Mouse (Mus musculus): Measurements from ENCODE around the gene Stx1a.

DNA sequence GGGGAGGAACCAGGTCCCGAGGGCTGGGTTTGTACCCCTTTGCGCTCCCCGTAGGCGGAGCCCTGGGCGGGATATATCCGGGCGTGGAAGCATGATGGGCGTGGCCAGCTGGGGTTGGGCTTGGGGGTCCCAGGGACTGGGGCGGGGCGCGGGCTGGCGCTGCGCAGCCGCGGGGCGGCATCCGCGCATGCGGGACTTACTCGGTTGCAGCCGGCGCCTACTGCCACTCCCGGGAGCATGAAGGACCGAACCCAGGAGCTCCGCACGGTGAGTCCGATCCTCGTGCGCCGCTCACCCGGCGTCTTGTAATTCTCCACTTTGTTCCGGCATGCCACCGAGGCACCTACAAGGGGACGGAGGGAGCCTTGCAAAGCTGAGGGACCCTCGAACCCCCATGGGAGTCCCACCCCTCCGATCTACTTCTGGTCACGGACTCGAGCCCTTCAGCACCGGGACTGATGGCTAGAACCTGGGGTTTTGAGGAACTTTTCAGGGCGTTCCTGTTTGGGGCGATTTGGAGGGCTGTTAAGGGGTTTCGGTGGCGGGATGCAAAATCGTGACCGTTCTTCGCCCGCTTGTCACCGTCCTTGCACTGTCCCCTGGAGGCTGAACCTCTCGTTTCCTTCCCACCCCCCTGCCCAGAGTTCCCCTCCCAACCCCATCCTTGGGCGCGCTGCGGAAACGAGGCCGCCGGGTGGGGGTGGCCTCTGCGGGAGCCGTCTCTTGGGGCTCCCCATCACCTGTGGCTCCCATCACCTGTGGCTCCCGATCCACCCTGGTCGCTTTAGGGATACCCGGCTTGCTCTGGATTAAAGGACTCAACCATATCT, at the start of gene Stx1a:
- TF ChIP-seq CTCF (IDR thresholded peaks at IDR 0.05) (0 out of 2 replicates have a peak, but pooled peaks have one; percentile 12), EP300 (IDR thresholded peaks at IDR 0.05; ENCODE audit: insufficient read depth, low read depth, low read length) (no peak)
